Mouse (Mus musculus) ovary, postnatal 10 days (tissue): ENCODE results near the gene Pdss2.
"Not testable (repeated sequence)": the region's sequence is repeated elsewhere in the genome, so short reads cannot be mapped to it uniquely, and the experiment has no call there.

Experiments used
- DNase-seq: peaks from one replicate; pipeline ENCODE4 v3.0.0; 2022; ENCODE audit warnings: low spot score

Pdss2 gene

DNA sequence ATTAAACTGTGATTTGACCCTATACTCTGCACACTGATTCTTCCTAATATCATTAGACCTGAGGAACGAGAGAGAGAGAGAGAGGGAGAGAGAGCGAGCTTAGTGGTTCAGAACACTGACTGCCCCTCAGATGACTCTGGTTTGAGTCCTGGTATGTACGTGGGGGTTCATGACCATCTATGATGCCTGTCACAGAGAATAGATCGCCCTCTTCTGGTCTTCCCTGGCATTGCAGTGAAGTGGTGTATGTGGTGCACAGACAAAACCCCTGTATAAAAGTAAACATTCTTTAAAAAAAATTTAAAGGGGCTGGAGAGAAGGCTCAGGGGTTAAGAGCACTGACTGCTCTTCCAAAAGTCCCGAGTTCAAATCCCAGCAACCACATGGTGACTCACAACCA is 157.0 kb downstream of the Pdss2 start:
- no peak for DNase-seq

DNA sequence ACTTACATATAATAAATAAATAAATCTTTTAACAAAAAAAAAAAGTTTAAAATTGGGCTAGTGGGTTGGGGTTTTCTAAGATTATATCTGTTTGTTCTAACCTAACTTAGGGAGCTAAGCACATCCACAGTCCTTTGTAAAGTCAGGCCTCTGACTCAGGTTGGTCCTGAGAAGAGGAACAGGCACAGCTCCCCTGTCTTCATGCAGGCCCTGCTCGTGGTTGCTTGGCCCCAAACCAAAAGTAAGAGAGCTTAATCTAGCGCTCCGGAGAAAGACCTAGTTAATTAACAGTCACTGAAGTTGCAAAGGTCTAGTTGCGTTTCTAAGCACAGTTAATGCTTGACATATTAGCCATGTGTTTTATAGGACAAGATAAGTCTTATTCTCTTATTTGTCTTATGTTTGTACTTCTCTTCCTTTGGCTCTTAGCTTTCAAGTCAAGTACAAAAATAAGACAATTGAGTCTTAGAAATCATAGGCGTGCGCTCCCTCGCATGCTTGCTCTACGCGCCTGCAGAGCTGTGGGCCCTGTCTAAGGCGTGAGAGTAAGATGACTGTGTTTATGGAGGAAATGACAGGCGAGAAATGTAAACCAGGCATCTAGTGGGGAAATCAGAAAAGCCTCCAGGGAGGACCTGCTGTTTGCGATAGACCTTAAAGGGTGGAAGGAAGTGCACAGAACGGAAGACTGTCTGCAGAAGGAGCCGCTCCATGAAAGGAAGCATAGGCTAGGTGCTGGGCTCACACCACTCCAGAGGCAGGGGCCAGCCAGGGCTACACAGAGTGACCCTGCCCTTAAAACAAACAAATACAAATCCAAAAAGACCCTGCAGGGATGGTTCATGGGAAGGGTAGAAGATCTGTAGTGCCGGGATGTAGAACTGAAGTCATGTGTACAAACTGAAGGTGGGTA is 157.7 kb downstream of the Pdss2 start:
- no peak for DNase-seq

DNA sequence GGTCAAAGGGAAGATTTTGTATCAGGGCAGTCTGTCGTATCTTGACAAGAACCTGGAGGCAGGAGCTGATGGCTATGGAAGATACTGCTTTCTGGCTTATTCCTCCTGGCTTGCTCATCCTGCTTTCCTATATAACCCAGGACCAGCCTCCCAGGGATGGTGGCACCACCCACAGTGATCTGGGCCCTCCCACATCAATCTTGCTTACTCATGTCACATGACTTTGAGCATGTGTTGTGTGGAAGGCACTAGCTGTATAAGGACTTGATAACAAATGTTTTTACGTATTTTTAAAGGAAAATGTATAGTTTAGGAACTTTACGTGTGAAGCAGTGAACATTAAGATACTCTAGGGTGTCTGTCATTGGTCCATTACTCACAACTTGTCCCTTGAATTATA is 161.4 kb downstream of the Pdss2 start:
- DNase-seq: no peak

DNA sequence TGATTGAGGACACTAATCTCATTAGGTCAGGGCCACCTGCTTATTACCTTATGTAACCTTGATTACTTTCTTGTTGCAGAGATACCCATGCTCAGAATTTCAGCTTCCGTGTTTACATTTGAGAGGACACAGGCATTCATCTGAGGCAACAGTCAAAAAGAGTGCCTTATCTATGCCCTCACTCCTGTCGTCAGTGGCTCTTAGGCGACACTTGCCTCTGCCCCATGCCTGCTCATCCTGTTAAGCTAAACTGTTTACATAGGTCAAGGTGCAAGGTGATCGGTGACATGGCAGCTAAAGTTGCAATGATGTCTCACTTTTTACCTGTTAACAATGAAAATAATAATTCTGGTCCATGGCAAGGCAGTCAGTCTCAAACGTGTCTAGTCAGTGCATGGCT is 163.3 kb downstream of the Pdss2 start:
- no peak for DNase-seq

DNA sequence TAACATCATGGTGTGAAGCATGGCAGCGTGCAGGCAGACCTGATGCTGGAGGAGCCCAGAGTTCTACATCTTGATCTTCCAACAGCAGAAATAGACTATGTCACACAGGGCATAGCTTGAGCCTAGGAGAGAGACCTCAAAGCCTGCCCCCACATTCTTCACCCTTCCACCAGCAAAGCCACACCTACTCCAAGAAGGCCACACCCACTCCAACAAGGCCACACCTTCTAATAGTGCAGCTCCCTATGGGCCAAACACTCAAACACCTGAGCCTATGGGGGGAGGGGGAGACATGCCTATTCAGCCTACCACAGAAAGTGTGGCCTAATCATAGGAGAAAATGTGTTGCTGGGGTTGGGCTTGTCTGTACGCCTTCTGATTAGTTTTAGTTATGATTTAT is 171.6 kb downstream of the Pdss2 start:
- DNase-seq: no peak

DNA sequence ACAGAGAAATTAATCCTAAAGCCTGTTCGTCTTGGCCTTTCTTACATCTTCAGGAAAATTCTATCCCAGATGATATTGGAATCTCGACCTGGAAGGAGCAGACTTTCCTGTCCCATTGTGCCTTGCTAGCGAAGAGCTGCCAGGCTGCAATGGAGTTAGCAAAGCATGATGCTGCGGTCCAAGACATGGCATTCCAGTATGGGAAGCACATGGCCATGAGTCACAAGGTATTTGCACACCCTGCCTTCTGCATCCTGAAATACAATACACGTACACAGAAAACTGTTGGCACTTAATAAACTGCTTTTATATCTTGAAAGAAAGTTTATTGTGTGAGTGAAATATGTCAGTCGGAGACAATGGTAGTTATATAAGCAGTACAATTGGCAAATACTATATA is 172.5 kb downstream of the Pdss2 start:
- DNase-seq: no peak

DNA sequence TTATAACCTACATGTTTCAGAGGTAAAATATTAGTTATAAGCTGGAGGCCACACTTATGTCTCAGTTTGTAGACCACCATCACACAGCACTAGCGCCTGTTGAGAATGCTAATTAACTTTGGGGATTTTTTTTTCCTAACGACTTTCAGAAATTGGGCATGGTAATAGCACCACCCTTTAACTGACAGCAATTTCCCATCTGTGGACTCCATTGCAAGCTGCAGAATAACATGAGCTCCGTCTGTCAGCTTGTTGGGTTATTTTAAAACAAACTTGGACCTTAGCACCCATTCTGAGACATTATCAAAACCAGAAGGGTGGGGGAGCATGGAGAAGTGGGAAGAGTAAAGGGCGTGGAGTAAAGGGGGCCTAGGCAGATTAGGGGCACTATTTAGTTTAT is 174.5 kb downstream of the Pdss2 start:
- no peak for DNase-seq

DNA sequence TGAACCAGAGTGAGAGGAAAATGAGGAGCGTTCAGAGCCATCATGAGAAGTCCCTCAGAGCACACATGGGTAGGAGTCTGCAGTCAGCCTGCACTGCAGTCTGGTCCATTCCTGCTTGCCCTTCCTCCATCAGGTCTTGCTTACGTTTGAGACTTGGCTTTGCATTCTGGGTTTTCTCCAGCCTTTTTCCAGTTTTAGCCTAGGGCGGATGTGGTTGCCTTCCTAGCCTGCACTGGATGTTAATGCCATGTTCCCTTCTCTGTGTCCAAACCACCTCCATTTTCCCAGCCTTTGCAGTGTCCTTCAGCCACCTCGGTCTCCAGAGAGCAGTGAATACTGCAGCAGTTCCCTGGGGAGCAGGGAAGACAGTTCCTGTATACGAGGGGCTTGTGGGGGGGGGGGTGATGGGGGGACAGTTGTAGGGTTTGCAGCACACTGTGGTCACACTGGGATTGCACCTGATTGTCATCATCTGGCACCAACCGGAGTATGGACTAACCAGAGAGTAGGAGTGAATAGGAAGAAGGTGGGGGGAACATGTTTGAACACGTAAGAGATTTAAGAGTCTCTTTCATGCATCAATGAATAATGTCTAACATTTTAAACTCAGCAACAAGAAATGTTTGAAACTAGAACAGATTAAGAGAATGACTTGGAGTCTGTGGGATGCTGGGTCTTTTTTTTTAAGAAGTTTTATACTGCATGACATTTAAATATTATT is 178.5 kb downstream of the Pdss2 start:
- DNase-seq: no peak

DNA sequence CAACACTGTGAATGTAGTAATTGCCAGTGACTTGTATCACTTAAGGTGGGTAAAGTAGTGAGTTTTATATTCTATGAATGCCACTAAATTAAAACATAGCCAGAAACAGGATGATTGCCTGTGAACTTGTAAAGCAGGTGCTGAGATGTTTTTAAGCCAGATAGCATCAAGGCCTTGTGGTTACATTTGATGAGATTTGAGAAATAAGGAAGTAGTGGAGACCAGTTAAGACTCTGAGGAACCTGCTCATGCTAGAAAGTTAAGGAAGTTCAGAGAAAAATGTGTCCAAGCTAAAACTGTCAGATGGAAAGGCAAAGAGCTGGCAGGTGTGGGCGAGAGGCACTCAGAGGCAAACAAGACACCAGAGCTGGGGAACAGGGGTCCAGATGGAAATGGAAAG is 184.8 kb downstream of the Pdss2 start:
- DNase-seq: no peak

DNA sequence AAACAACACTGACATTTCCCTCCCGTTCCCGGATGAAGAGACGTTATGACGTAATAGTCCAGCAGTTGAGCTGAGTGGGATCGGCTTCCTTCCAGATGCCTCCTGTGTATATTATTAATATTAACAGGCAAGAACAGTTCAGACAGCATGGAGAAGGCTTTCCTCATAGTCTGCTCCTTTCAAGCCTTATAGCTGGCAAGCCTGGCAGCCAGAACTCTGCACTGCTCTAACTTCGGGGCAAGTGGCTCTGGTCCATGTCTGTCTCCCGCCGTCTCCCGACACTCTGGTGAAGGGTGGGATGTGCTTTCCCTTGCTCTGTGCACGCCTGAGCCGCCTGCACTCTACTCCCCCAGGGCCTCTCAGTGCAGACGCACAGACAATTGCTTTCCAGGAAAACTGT is 185.6 kb downstream of the Pdss2 start:
- DNase-seq: no peak

DNA sequence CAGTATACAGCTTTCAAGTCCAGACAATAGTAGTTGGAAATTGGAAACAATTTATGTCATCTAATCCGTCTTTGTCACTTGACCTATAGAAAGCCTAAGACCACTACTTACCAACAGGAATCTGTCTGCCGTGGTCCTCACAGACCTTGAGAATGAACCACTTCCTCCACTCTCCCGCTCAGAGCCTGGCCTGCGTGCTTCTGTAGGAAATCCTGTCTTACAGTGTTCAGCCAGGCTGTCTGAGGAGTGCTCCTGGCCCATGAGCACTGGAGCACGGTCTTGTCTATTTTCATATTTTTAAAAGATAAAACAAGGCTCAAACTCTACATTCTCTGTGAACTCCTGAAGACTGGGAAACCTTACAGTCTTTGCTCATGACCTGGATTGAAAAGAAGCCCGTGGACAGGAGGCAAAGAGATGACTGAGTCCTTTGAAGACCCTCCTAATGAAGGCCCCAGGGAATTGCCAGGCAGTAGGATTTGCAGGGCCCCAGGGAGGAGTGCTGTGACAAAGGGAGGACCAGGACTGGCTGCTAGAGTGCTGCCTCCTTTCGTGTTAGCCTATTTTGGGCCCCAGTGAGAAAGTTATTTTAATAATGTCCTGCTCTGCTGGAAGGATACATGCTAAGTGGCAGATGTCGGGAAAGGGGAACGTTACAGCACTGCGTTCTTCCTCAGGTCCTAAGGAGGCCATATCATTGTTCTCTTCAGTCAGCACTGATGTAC is 188.4 kb downstream of the Pdss2 start:
- DNase-seq: no peak

DNA sequence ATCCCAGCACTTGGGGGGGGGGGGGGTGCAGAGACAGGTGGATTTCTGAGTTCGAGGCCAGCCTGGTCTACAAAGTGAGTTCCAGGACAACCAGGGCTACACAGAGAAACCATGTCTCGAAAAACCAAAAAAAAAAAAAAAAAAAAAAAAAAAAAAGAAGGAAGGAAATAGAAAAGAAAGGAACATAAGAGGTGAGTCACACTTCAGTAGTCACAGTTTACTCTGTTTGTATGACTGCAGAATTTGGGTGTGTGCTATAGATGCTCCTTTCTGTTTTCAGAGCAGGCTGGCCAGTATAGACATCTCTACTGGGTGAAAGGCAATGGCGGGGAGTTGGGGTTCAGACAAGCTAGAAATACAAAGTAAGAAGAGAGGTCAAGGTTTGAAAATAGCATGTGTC is 189.9 kb downstream of the Pdss2 start:
- DNase-seq: not testable (repeated sequence)

DNA sequence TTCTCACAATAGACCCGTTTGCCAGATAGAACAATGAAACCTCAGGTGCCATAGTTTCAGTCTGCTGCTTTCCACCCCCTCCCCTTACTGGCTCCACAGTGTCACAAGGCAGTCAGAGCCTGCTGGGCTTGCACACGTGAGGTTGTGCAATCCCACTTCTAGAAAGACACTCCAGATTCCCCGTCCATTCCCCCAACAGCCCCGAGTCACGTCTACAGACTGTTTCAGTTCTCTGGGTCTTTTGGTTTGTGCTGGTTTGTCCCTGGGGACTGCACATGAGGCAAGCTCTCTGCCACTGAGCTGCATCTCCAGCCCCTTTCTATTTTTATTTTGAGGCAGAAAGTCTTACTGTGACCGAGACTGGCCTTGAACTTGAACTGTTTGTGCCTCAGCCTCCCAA is 196.1 kb downstream of the Pdss2 start:
- DNase-seq: no peak

DNA sequence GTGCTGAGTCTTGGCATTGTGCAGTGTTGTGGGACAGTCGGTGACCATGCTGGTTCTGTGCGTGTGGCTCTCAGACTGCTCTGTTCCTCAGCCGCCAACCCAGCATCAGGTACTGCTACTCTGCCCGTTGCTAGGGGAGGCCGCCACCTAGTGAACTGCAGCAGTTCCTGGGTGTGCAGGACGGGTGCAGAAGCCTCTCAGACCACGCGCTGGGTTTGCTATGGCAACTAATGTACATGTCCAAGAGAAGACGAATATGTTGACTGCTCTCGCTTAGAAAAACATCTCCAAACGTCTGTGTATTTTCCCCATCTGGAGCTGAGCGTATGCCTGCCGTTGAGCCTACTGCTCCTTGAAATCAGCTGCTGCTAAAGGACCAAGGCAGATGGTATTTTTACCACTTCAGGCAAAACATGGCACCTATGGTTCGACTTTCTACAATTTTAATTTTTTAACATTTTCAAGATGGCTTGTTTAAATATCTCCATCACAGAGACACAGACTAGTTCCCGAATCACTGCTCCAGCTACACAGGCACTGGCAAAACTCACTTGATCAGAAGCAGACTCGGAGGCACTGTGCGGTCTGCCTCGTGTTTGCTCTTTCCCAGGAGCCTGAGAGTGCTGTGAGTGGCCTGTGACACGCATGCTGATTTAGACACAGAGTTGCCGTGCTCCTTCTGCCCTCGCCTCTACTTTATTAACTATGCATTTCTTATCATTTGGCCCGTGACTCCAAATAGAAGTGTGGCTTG is 199.6 kb downstream of the Pdss2 start:
- DNase-seq: no peak

DNA sequence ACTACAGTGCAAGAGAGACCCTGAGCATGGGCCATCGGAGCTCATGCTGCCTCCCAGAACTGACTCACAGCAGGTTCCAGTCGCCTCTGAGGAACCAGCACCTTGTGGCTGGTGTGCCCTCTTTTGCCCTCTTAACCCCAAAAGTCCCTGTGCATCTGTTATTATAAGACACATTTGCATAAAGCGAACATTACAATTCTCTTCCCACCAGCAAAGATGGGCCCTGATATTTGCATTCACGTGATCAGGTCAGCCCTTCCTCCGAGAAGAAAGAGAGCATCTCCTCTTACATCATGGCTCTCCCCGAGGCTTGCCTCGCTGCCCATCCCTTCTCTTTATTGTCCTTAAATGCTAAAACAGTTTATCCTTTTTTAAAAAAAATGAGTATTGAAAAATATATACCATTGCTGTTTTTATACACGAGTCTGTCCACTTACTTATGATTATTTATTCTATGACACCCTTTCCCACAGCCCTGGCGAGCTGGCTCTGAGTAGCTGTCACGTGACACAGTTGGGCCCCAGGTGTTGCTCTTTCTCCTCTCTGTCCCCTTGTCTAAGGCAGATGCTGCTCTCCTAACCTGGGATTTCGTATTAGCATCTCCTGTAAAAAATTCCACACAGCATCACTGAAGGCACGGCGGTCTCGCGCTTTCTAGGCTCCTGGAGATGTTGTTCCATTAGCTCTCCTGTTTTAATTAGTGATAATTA is 200.9 kb downstream of the Pdss2 start:
- DNase-seq: no peak

DNA sequence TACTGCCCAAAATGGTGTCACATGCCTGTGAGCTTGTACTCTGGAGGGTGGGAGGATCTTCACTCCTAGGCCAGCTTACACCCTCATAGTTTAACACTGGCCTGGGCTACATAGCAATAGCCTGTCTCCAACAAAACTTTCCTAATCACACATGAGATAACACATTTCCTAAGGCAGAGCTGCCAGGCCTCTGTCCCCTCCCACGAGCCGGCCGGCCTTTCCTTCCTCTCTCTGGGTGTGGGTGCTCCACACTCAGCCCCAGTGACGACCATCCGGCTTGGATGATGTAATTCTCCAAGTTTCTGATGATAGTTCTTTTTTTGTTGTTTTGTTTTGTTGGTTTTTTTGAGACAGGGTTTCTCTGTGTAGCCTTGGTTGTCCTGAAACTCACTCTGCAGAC is 203.3 kb downstream of the Pdss2 start:
- DNase-seq: no peak

DNA sequence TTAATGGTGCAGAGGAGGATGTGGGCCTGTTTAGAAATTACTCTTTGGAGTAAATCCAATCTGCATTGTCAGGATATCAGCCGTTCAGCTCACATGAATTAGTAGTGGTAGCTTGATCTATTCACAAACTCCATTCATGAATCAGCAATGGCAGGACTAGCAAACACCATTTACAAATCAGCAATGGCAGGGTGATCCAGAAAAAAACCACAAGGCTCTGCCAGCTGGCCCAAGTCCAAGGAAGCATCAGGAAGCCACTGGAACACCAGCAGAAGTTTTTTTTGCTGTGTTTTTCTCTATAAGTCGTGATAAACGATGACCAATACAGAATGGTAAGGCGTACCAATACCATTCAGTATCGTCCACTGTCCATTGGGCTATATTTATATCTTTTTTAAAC is 209.3 kb downstream of the Pdss2 start:
- DNase-seq: no peak

DNA sequence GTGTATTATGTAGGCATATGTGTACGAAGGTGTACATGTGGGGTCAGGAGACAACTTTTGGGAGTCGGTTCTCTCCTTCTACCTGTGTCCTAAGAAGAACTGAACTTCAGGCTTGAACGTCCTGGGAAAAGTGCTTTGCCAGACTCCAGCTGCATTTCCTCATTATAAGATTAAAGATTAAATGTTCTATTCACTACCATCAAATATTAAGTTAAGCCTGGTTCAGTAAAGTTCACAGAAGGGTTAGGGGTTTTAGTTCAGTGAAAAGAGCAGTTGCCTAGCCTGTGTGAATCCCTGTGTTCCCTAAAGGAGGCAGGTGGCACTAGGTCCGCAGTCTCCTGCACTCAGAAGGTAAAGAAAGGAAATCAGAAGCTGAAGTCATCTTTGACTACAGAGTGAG is 213.0 kb downstream of the Pdss2 start:
- DNase-seq: no peak

DNA sequence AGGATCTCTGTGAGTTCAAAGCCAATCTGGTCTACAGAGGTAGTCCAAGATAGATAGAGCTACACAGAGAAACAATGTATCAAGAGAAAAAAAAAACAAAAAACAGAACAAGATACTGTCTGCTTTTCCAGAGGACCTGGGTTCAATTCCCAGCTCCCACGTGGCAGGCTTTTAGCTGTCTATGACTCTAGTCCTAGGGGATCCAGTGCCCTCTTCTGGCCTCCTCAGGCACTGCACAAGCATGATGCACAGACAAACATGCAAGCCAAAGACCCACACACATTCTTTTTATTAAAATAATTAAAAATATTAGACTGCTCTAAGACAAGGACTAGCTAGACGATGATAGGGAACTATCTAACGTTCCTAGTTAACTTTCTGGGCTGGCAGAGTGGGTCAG is 214.5 kb downstream of the Pdss2 start:
- DNase-seq: no peak

DNA sequence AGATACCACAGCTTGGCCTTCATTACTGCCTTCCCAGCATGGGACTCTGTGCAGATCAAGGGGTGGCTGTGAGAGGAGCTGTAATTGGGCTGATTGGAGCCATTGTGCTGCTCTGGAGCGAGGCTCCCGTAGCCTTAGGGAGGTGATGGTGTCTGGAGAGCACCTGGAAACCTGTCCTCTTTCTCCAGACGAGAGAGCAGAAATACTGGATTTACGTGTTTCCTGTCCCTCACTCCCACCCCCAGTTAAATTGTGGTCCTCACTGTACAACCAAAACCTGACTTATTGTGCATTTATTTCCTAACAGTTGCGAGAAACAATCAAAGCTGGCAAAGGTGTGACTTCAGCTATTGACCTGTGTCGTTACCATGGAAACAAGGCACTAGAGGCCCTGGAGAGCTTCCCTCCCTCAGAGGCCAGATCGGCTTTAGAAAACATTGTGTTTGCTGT is 218.2 kb downstream of the Pdss2 start:
- DNase-seq: no peak

DNA sequence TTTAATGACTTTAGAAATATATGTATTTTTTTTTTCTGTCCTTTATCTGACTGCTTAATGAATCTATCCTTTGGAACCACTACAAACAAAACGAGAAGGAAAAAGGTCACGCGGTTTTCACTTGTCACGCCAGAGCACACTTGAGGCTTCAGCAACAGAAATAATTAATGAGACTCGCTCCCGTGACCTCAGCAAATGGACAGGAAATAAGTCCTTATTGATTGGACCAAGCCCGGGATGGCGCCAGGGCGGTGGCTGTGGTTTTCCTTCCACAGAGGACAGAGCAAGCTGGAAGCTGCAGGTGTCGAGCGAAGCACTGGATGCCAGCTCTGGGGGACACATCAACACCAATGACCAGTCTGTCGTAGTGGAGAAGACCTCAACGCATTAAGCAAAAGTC is 218.8 kb downstream of the Pdss2 start:
- no peak for DNase-seq
